Mouse (Mus musculus) neutrophil, adult 5-6 weeks (primary cell): ENCODE results near the gene Cyp51. TPM values are rescaled to one million over a fixed set of nuclear protein-coding genes. Genes with fewer than 3 reads are reported as not detected.

Experiments used
- ATAC-seq: fragments of 151-379, 151-347 bp; 2 replicates; pipeline ENCODE4 v1.8.0; 2017; ENCODE audit warnings: mild to moderate bottlenecking, moderate TSS enrichment; ENCODE audit not compliant: insufficient number of reproducible peaks, poor library complexity, low FRiP score, severe bottlenecking; ENCODE audit errors: extremely low read depth
- total RNA-seq: library from RNA; stranded (forward); fragments of 200-1000 nt; gene quantifications from 2 replicates; pipeline ENCODE4 v1.2.3, GENCODE M21; 2017

The Cyp51 gene
- total RNA-seq, 1 experiment from 2014 or later, result 14.3 TPM

DNA sequence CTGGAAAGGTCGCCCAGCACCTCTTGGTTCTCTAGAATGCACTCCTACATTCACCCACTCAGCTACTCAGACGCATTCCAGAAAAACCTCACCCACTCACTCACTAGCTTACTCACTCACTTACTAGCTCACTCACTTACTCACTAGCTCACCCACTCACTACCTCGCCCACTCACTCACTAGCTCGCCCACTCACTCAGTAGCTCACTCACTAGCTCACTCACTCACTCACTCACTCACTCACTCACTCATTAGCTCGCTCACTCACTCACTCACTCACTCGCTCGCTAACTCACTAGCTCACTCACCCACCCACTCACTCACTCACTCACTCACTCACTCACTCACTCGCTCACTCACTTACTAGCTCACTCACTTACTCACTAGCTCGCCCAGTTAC lies 67.9 kb downstream of the Cyp51 start:
- no peak for ATAC-seq

DNA sequence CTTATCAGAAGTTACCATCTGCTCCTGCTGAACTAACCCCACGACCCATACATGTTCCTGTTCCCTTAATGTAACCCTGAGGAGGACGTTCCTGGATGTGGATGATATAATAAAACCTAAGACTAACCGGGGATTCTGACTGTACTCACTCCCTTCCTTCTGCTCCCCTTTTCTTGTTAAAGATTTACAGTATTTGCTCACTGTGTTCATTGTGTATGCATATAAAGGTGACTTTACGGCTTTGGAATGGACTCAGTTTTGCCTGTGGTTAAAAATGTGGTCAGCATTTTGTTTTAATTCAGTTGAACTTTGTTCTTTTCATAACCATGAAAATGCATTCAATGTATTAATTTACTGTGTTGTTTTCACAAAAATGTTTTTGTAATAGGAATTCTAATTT lies 72.7 kb downstream of the Cyp51 start:
- no peak for ATAC-seq

Other genes starting within 250 kb of the Cyp51 start
- 27.6 and 29.1 TPM in 2 replicates for gene Mterf1a, start 210.8 kb downstream of the Cyp51 start, total RNA-seq
- 107 and 130 TPM in 2 replicates for gene Akap9, start 176.7 kb downstream of the Cyp51 start, total RNA-seq
- 8.8 and 10.6 TPM in 2 replicates for gene Mterf1b, start 87.6 kb upstream of the Cyp51 start, total RNA-seq